Mouse (Mus musculus) heart, embryonic 14.5 days (tissue): ENCODE data around the gene Zdhhc23. TPM values are rescaled to one million over a fixed set of nuclear protein-coding genes. Genes with fewer than 3 reads are reported as not detected.

Experiments
- ATAC-seq: fragments of 200-750 bp; cut with Nextera tagmentation; 2 replicates; pipeline ENCODE4 v1.8.0; 2017; ENCODE audit warnings: low read depth, moderate TSS enrichment; ENCODE audit not compliant: insufficient number of reproducible peaks, insufficient read depth, low FRiP score
- H3K27ac ChIP-seq, 2 experiments: fragments of 200-500 bp in 1 of 2; fragments of 300-500 bp in 1 of 2; sonication (generic) in 1 of 2; replicated peaks in 1 of 2; 2 replicates each; pipeline ENCODE4 v1.5.1; 2012 to 2014; ENCODE audit warnings: low read depth in 2 of 2, low read length in 2 of 2, control low read depth in 1 of 2, mild to moderate bottlenecking in 1 of 2, mixed read lengths in 1 of 2; ENCODE audit not compliant: control insufficient read depth in 1 of 2, insufficient read depth in 1 of 2
- H3K27me3 ChIP-seq: fragments of 300-500 bp; sonication (generic); 2 replicates; pipeline ENCODE4 v1.6.1; 2014; ENCODE audit warnings: mild to moderate bottlenecking, low read length, control low read depth; ENCODE audit not compliant: control insufficient read depth, insufficient read depth
- H3K36me3 ChIP-seq: fragments of 300-500 bp; sonication (generic); 2 replicates; pipeline ENCODE4 v1.6.1; 2014; ENCODE audit warnings: mild to moderate bottlenecking, control low read depth, low read length, mixed read lengths; ENCODE audit not compliant: control insufficient read depth, insufficient read depth
- H3K4me1 ChIP-seq, 2 experiments: fragments of 200-500 bp in 1 of 2; fragments of 300-500 bp in 1 of 2; sonication (generic) in 1 of 2; 2 replicates each; pipeline ENCODE4 v1.6.1; 2012 to 2014; ENCODE audit warnings: low read length in 2 of 2, control low read depth in 1 of 2, mixed read lengths in 1 of 2; ENCODE audit not compliant: control insufficient read depth in 2 of 2, insufficient read depth in 2 of 2
- H3K4me2 ChIP-seq: fragments of 300-500 bp; sonication (generic); 2 replicates; pipeline ENCODE4 v1.6.1; 2014; ENCODE audit warnings: mild to moderate bottlenecking, low read length
- H3K4me3 ChIP-seq, 2 experiments: fragments of 200-500 bp in 1 of 2; fragments of 300-500 bp in 1 of 2; sonication (generic) in 1 of 2; 2 replicates each; pipeline ENCODE4 v1.5.1; 2012 to 2014; ENCODE audit warnings: low read length in 2 of 2, mild to moderate bottlenecking in 2 of 2, control low read depth in 1 of 2, low read depth in 1 of 2, moderate library complexity in 1 of 2; ENCODE audit not compliant: control insufficient read depth in 1 of 2, insufficient read depth in 1 of 2
- H3K9ac ChIP-seq: fragments of 300-500 bp; sonication (generic); 2 replicates; pipeline ENCODE4 v1.6.1; 2014; ENCODE audit warnings: mild to moderate bottlenecking, low read length
- H3K9me3 ChIP-seq: fragments of 300-500 bp; sonication (generic); 2 replicates; pipeline ENCODE4 v1.6.1; 2016; ENCODE audit warnings: low read length, control low read depth; ENCODE audit not compliant: control insufficient read depth
- WGBS: fragments of 180-500 bp; shearing (Covaris S2); extraction: QIAGEN DNeasy Blood & Tissue Kit; methylation state at CpG from one replicate; pipeline ENCODE4 v1.1.7; 2014; 5-methylcytosine and 5-hydroxymethylcytosine counted together
- polyA plus RNA-seq: library from polyadenylated mRNA; unstranded; fragments of >200 nt; fragmentation: Nextera tagmentation; extraction: Ambion mirVana; gene quantifications from 2 replicates; pipeline ENCODE4 v1.2.1, GENCODE M21; 2014

Gene Zdhhc23
- polyA plus RNA-seq, 1 experiment from 2014 or later = 1.6 TPM

DNA sequence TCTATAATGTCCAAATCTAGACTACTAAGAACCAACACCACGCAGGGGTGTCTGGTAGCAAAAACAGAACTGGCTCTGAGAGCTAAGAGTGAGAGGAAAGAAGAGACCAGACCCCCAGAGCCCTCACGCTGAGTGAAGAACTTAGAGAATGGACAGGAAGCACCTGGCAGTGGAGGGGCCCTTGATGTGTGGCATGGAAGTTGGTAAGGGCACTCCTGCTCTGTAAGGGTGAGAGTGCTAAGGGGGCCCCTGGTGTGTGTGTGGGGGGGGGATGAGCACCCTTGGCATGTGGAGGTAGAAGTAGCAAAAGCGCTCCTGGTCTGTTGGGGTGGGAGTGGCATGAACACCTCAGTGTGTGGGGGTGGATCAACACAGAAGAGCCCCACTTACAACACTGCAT lies 9.2 kb downstream of the Zdhhc23 start:
- Histone ChIP-seq H3K4me1 (no peaks in the 10 kb centered on the region), H3K9ac (no peak overlapping the region), H3K36me3 (peaks cover 5% of the 10 kb centered on the region; the same call in 1 of the 2 replicates), H3K9me3 (no peaks in the 10 kb centered on the region), H3K27ac (no peak overlapping the region), H3K4me2 (no peak overlapping the region), H3K4me3 (no peak overlapping the region), H3K27me3 (no peaks in the 10 kb centered on the region)
- WGBS = 75% methylated on average over 3 of the region's 3 CpGs
- no peak for ATAC-seq

DNA sequence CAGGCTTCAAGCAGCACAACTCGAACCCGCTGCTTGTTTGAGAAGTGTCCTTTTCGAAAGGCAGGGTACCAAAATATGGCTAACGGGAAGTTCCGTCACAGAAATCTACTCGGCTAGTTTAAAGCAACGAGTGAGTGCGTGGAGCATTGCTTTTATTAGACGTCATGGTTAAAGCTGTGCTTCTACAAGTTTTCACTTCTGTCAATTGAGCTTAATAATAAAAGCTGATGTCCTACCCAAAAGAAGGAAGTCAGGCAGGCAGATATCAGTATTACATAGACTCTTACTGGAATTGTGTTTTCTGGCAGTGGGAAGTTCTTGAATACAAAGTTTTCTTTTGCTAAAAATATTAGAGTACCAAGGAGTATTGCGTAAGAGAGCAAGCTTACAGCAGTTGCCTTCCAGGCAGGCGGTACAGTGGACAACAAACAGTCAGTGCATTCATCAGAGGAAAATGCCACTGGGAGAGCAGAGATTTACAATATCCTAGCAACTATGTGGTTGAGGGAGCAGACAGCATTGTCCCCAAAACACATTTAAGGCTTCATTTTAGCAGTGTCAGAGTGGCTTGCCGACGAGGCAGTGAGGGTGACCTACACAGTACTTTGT lies 13.7 kb downstream of the Zdhhc23 start:
- no peaks in the 10 kb centered on the region for H3K4me1 ChIP-seq
- H3K27ac ChIP-seq = no peak overlapping the region
- H3K4me3 ChIP-seq = no peak overlapping the region
- H3K36me3 ChIP-seq = peaks cover 7% of the 10 kb centered on the region; the same call in 1 of the 2 replicates
- ATAC-seq = no peak
- H3K9me3 ChIP-seq = no peaks in the 10 kb centered on the region
- H3K9ac ChIP-seq = no peak overlapping the region
- 85% methylated on average over 13 of the region's 13 CpGs for WGBS
- no peak overlapping the region for H3K4me2 ChIP-seq
- no peaks in the 10 kb centered on the region for H3K27me3 ChIP-seq

DNA sequence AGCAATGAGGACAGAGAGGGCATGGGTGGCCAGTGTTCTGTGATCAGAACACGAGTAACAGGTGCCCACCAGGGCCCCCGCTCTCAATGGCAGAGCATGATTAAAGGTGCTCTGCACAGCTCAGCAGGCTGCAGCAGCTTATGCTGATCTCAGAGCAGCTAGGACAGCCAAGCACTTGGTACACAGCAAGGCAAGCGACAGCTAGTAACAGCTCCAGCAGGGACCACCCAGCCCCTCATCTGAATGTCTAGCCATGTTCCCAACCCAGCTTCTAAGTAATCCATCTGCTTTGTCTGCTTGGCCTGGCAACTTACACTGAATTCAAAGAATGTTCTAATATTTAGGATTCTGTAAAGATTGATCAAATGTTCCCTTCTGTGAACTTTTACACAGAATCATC lies 15.8 kb downstream of the Zdhhc23 start:
- H3K9me3 ChIP-seq = no peaks in the 10 kb centered on the region
- ATAC-seq = no peak
- H3K4me3 ChIP-seq = no peak overlapping the region
- no peaks in the 10 kb centered on the region for H3K4me1 ChIP-seq
- no peaks in the 10 kb centered on the region for H3K27me3 ChIP-seq
- 80% methylated on average over 3 of the region's 3 CpGs for WGBS
- H3K9ac ChIP-seq = no peak overlapping the region
- H3K4me2 ChIP-seq = no peak overlapping the region
- H3K27ac ChIP-seq = no peak overlapping the region
- peaks cover 11% of the 10 kb centered on the region; the same call in 1 of the 2 replicates for H3K36me3 ChIP-seq

DNA sequence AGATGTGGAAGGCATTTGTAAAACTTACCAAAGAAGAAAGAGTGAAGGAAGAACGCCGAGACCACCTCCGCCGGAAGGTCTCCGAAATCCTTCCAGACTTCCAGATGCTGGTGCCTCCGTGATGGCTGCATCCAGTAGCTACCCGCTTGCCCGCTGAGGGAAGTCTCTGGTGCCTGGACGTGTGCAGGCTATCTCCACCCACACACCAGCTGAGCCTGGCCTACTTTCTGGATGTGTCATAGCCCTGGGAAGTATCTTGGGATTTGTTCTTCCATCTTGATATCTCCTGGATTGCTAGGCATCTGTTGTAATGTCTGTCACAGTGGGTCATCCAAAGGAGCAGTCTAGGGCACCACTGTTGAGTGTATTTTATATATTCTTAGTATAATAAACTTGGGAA lies 16.3 kb downstream of the Zdhhc23 start:
- H3K4me1 ChIP-seq = no peaks in the 10 kb centered on the region
- ATAC-seq = no peak
- no peak overlapping the region for H3K4me2 ChIP-seq
- 87% methylated on average over 9 of the region's 9 CpGs for WGBS
- no peak overlapping the region for H3K4me3 ChIP-seq
- no peaks in the 10 kb centered on the region for H3K9me3 ChIP-seq
- no peak overlapping the region for H3K27ac ChIP-seq
- H3K9ac ChIP-seq = no peak overlapping the region
- H3K27me3 ChIP-seq = no peaks in the 10 kb centered on the region
- peaks cover 6% of the 10 kb centered on the region; the same call in 1 of the 2 replicates for H3K36me3 ChIP-seq

DNA sequence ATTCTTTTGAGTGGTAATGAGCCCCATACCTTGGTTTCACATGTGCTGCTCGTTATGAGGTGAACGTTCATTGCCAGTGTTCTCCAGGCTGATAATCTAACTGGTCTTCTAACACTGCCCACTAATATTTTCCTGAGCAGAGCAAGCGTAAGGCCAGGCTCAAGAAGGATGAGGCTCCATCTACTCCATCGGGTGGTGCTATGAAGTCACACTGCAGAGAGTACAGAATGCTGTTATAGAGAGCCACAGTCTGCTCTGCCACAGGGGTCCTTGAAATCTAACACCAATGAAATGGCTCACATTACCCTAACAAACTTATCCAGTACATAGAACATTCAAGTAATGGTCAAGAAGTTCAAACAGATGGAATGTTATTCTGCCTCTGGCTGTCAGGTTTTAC lies 21.6 kb downstream of the Zdhhc23 start:
- no peaks in the 10 kb centered on the region for H3K4me1 ChIP-seq
- H3K9ac ChIP-seq = no peak overlapping the region
- WGBS = 87% methylated on average over 4 of the region's 4 CpGs
- no peak overlapping the region for H3K4me3 ChIP-seq
- no peak overlapping the region for H3K27ac ChIP-seq
- no peaks in the 10 kb centered on the region for H3K27me3 ChIP-seq
- no peak overlapping the region for H3K4me2 ChIP-seq
- H3K9me3 ChIP-seq = no peaks in the 10 kb centered on the region
- H3K36me3 ChIP-seq = peaks cover 13% of the 10 kb centered on the region; the same call in 1 of the 2 replicates
- no peak for ATAC-seq

DNA sequence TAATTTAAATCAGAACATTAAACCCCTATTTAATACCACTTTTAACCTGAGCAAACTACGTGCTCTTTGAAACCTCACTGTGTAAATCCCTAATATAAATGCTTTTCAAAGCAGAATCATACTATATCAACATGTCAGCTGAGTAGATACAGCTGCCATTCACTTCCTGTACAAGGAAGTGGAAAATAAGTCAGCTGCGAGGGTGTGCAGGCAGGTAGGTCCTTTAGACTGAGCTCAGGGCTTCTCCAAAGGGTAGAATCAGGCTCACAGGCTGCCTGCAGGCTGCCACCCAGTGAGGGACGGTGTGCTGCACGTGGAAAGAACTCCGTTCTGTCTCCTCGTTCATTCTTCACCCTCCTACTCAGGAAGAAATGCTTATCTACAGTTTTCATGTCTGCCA lies 24.7 kb downstream of the Zdhhc23 start:
- no peak overlapping the region for H3K4me2 ChIP-seq
- no peak for ATAC-seq
- WGBS = 64% methylated on average over 6 of the region's 6 CpGs

DNA sequence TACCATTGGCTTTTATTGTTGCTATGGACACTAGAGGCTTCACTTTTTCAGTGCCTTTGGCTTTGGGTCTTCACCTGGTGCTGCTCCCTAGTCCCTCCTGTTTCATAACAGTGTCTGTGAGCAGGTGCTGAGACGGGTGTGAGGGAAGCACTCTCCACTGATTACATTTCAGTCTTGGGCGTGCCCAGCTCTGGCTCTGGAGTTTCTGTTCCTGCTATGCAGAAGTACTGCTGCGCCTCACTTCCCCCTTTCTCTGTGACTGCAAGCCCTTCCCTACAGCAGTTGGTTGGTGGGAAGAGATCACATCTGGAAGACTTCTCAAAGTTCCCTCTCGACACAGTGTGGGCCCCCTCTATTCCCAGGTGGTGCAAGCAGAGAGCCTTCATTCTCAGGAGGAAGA lies 28.0 kb downstream of the Zdhhc23 start:
- no peaks in the 10 kb centered on the region for H3K4me1 ChIP-seq
- WGBS = 60% methylated on average over 4 of the region's 4 CpGs
- H3K4me3 ChIP-seq = no peak overlapping the region
- no peaks in the 10 kb centered on the region for H3K9me3 ChIP-seq
- no peaks in the 10 kb centered on the region for H3K36me3 ChIP-seq
- H3K27me3 ChIP-seq = no peaks in the 10 kb centered on the region
- H3K9ac ChIP-seq = no peak overlapping the region
- H3K27ac ChIP-seq = no peak overlapping the region
- ATAC-seq = no peak
- no peak overlapping the region for H3K4me2 ChIP-seq

More for the DNA sequence above, 24.7 kb downstream of the Zdhhc23 start:
- Histone ChIP-seq H3K4me1 (no peaks in the 10 kb centered on the region), H3K36me3 (peaks cover 12% of the 10 kb centered on the region; the same call in 1 of the 2 replicates), H3K4me3 (no peak overlapping the region), H3K27me3 (no peaks in the 10 kb centered on the region), H3K9ac (no peak overlapping the region), H3K27ac (no peak overlapping the region), H3K9me3 (no peaks in the 10 kb centered on the region)

DNA sequence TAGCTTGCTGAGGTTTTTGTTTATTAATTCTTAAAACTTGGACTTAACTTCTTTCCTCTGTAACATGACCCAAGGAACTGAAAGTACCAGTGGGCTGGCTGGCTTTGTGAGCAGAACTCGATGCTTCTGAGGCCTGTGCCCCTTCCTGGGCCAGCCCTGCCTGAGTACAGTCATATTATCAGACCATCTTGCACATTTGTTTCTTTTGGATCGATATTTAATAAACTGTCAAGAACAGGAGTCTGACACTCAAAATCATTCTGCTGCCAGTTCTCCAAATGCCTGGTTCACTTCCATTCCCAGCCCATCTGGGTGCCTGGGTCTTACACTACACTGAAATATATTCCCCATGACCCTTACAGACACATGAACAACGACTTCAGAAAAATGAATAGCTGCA lies 33.7 kb downstream of the Zdhhc23 start:
- no peaks in the 10 kb centered on the region for H3K27me3 ChIP-seq
- H3K4me2 ChIP-seq = no peak overlapping the region
- H3K4me1 ChIP-seq = no peaks in the 10 kb centered on the region
- H3K27ac ChIP-seq = no peak overlapping the region
- no peak overlapping the region for H3K9ac ChIP-seq
- no peak overlapping the region for H3K4me3 ChIP-seq
- H3K9me3 ChIP-seq = no peaks in the 10 kb centered on the region
- no peak for ATAC-seq
- 64% methylated on average over 3 of the region's 3 CpGs for WGBS
- H3K36me3 ChIP-seq = no peaks in the 10 kb centered on the region
